Mouse (Mus musculus): ENCODE measurements at regions not wholly inside any gene's neighbourhood (a gene's known extent, or its start where the extent isn't known, plus 50 kb on each side); places are given as distances from the start of the nearest gene placed in this dataset.
"Not testable (repeated sequence)": the region's sequence is repeated elsewhere in the genome, so short reads cannot be mapped to it uniquely, and the experiment has no call there.

DNA sequence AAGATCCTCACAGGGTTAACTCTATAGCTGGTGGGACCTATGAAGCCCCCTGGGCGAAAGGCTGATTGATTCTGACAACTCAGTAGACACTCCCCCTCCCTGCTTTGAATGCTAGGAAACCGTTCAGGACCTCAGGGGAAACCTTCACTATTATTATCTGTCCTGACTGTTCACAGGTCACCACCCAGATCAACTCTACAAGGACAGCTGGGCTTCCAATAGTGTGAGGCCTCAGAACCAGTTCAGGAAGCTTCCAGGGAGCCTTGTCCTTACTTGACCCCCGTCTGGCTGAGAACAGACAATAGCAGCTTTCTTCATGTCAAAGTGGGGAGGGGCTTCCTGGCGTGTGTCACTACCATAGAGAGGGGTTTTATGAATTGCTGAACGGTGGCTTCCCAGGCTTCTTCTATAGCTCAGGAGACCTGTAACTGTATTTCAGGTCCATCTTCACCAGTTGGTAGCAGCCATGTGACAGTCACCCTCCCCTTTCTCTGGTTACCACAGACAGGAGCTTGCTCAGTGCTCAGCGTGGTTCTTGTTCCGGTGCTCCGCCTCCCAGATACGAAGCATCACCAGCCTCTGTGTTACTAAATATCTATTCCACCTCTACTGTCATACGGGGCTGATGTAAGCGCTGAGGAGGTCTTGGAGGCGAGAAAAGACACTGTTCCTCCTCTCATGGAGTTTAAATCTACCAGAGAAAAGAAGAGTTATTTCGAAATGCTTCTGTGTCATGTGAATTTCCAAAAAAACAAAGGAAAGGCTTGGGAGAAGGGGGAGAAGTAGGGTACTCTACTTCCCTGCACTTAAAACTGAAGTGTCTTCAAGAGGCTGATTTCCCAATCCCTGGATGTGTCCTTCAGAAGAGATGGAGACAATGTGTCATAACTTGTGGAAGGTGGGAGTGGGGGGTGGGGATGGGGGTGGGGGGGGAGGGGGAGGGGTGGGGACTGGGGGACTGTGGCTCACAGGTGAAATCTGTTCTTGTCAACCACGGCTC, 96.9 kb downstream of the Vcpkmt start:
- peak; percentile 74 for DNase-seq (ENCODE audit: low spot score)

DNA sequence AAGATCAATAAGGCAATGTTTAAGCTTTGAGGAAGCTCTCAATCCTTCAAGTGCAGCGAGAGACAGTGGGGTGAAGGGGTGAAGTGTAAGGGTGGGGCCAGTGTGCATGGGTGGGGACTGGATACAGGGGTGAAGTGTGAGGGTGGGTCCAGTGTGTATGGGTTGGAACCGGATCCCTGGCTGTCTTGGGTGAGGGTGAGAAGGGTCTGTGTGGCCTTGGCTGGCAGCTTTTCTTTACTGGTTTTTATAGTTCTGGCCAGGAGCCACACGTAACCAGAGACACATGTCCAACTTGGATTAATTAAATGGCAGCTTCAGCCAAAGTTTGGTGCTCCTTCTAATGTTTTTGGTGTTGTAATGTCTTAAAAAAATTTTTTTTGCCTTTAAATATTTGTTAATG, 101.4 kb downstream of the Vcpkmt start:
- no peak for DNase-seq (ENCODE audit: low spot score)

DNA sequence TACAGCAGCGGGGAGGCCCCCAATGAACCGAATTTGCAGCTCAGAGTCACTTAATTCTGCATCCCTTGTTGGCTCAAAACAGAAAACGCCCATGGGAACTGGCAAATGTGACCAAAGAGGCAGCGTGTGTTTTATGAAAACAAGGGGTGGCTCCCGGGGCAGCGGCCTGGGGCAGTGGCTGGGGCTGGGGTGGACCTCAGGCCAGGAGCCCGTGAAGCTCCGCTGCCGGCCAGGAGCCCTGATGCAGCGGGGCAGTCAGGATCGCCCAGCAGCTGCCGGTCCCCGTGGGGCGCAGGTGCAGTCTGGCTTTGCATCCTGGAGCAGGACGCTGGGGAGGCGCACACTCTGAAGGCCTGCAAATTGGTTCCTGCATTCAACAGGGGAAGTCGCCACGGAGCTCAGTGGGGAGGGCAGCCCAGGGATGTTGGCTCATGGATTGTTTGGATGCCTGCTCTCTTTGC, 104.4 kb upstream of the Gm9887 start:
- DNase-seq (ENCODE audit: low spot score), result no peak

DNA sequence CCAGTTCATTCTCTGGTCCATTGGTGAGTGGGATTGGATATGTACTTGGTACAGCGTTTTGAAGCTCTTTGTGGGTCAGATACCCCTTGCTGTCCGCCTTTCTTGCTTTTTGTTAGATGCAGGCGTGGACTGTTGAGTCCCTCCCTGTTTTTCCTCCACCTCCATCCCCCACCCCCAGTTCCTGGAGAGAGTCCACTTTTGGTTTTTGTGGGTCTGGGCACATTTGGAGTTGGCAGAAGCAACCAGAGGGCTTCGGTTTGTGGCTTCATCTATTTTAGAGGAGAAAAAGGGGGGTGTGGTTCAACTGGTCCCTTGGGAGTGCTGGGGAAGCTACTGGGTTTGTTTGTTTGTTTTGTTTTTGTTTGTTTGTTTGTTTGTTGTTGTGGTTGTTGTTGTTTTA, 103.9 kb upstream of the Gm9887 start:
- no peak for DNase-seq (ENCODE audit: low spot score)

DNA sequence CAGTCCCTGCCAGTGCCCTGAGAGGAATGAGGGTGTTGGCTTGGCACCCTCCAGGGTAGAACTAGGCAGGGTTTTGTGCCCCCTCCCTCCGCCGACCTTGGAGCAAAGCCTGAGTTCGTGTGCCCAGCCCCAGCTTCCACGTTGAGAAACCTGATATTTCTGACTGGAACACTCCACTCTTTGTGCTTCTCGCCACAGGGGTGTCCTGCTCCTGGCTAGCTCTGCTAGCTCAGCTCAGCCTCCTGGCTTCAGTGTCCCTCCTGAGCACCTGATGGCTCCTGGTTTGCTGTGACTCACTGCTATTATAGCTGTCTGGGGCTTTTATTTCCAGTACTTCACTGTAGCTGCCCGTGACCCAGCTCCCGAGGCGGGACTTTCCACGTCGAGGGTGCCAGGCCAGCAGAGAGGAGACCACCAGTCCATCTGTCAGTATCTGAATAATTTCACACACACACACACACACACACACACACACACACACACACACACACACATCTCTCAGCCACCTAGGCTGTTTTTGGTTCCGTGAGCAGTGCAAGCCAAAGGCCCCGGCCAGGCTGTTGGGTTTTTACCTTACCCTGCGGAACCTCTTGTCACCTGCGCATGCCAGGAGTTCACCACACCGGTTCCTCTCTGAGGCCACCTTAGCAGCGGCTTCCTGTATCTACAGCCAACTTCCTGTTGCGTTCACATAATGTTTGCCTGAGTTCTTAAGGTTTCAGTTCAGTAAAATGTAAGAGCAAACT, 102.8 kb upstream of the Gm9887 start:
- DNase-seq (ENCODE audit: low spot score), result peak; percentile 38

DNA sequence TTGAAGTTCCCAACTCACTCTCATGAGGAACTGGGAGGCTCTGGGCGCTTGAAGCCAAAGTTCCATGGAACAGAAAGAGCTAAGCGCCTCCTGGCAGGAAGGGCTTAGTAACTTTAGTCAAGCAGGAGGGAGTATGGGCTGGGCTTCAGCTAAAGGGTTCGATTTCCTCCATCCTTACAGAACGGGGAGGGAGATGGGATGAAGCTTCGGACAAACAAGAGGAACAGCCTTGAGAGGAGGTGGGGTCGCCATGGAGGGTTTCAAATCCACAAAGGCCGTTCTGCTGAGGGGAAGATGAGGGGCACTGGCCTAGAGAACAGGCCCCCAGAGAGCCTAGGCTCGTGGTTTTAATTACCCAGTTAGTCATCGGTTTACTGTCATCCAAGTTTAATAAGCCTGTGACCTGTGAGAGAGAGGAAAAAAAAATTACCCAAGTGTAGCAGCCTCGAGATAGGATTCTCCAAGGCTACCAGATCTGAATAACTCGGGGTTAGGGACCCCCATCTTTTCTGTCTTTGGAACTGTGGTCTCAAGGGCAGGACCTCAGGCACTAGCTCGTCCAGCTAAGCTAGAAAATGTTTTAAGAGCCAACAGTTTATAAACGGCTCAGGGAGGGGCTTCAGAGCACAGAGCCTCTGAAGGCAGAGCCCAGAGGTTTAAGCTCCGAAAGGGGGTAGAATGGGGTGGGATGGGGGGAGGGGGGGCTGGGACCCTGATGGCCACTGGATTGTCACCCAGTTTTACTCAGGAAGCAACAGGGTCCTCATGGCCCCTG, 102.1 kb upstream of the Gm9887 start:
- peak; percentile 44 for DNase-seq (ENCODE audit: low spot score)

DNA sequence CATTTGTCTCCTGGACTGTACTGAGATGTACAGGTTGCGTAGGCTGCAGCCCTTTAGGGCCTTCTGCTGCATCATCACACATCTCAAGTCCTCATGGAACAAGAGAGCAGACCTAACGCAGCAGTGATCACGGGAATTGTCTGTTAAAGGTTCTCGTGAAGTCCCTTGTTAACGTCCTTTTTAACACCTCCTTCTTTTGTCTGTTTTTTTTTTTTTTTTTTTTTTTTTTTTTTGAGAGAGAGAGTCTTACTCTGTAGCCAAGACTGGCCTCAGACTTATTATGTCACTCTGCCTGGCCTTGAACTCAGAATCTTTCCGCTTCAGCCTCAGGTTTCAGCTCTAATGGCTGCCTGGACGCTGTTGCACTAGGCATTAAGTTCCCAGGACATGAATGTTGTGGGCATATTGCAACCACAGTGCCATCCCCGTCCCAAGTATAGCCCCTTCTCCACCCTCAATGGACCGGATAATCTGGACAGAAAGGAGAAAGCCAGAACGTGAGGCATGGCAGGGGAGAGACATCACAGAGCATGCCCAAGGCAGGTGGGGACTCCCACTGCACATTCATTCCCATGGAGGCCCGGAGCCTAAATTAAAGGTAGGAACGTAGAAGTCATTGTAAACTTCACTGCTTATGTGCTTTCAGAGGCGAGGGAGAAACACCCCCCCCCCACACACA, 101.3 kb upstream of the Gm9887 start:
- no peak for DNase-seq (ENCODE audit: low spot score)

DNA sequence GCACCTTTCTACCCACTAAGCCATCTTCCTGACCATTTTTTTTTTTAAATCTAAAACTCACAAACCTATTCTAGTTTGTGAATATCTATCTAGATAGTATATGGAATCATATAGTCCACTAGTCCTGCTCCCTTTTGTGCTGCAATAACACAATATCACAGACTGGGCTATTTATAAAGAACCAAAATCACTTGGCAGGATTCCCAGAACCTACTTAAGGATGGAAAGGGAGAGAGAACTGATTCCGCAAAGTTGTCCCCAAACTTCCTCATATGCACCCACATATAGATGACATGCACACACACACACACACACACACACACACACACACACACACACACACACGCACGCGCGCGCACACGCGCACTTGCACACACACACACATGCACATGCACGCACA, 100.7 kb upstream of the Gm9887 start:
- DNase-seq (ENCODE audit: low spot score), result no peak

DNA sequence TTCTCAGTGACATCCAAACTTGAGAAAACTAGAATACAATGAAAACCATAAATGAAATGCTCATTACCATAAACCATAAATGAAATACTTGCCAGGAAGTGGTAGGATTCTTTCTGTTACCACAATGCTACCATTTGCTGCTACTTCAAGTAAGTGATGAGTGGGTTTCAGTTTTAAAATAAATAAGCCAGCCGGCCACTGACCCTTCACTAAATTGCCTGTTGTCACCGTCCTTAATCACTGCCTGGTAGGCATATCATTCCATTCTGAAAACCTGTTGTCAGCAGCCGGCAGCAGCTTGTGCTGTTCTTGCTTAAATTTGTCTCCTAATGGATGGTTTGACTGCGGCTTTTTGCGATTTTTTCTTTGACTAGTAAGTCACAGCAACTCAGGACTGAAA, 99.6 kb upstream of the Gm9887 start:
- no peak for DNase-seq (ENCODE audit: low spot score)

DNA sequence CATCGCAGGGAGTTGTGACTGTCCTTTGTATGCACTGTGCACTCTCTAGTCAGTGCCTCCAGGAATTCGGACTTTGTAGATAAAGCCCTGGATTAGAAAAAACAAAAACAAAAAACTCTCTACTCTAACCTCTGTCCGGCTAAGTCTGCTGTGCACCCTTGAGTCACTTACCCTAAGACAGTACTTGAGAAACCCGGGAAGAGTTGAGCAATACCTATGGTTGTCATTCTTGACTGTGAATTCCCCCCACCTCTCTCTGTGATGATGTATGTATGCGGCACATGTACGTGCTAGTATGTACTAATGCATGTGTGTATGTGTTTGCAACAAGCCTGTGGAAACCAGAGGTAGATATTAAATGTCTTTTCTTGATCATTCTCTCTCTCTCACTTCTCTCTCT, 96.7 kb upstream of the Gm9887 start:
- no peak for DNase-seq (ENCODE audit: low spot score)

DNA sequence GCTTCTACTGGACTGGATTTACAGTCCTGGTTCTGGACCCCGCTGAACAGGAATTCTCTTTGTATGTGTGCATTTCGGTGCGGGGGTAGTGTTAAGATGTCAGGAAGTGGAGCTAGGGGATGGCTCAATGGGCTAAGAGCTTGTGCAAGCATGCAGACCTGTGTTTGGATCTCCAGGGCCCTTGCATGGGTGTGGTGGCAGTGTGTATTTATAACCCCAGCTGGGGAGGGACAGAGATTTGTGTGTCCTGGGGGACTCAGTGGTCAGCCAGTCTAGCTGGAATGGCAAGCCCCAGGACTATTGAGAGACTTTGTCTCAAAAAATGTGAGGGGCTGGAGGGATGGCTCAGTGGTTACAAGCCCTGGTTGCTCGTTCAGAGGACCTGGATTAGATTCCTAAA, 95.1 kb upstream of the Gm9887 start:
- no peak for DNase-seq (ENCODE audit: low spot score)

DNA sequence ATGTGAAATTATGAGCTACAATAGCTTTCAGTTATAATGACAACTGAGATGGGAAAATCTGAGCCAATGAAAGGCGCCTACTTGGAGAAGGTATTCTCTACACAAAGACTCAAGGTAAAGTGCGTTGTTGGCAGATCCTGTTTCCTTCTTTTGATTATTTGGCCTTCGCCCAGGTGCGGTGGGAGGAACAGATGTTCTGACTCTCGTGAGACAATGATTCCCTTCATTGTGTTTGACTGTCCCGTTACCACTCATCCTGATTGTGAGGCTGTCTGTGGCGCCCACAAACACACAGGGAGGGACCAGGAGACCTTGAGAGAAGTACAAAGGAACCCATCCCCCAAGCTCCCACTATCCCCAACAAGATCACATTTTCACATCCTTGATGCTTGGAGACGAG, 92.6 kb upstream of the Gm9887 start:
- DNase-seq (ENCODE audit: low spot score), result no peak

DNA sequence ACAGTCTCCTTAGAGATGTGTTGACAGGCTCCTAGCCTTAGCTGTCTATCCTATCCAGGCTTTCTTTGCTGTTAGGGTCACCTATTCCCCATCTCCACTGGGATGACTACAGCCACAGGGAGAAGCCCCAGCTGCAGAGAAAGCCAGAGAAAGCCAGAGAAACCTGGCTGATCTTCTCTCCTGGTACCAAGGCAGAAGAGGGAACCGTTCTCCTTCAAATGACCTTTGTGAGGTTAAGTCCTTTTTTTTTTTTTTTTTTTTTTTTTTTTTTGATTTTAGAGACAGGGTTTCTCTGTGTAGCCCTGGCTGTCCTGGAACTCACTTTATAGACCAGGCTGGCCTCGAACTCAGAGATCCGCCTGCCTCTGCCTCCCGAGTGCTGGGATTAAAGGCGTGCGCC, 91.1 kb upstream of the Gm9887 start:
- not testable (repeated sequence) for DNase-seq (ENCODE audit: low spot score)

DNA sequence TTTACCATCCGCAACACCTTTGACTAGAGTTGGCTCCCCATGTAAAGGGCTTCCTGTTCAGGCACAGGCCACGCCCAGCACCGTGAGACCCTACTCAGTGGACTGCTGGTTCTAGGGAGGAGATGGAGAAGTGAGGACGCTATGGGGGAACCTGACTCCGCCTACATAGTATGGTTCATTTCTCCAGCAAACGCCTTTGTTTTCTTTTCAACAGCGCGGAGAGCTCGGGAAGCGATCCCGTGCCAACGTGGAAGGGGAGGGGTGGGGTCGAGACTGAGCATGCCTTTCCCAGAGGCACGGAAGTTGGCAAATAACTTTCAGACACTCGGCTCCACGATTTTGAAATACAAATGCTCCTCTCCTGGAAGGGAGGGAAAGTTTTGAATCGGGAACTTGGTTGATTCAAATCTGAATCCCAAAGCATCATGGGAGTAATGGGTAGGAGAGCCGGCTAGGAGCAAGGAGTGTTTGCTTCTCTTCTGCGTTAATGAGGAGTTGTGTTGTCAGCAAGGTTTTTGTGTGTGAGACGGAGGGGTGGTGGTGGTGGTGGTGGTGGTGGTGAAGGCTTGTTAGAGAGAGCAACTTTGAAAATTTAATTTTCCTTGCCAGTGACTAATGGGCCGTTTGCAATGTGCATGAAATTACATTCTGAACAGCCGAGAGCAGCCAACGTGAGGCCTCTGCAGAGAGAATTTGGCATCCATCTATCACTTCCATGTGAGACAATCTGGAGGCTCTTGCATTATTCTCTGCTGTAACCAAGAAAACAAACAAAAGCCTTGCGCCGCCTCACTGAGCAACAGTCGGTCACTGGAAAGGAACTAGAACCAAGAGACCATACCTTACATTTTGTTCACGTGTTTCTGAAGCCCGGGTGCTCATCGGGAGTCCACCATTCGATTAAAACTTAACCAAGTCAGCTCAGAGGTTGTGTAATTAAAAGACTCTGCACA, 89.9 kb upstream of the Gm9887 start:
- peak; percentile 78 for DNase-seq (ENCODE audit: low spot score)

DNA sequence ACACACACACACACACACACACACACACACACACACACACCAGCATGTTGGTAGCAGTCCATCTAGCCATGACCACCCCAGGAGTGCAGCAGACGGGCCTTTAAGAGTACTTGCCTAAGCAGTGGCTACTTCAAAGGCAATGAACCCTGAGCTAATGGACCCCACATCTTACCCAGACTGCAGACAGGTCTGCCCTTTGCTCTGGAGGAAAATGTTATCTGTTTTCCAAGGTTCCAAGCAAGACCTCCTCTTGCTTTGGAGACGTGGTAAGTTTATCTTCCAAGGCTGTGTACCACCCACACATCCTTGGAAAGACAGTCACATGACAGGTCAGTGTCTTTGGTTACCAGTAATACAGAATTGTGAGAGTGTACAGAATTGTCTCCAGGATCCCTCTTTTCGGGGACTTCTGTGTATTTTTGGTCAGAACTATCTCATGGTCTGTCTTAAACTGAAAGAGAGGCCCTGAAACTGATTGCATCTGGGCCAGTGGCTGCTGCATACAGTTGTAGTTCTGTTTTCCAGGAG, 88.4 kb upstream of the Gm9887 start:
- no peak for DNase-seq (ENCODE audit: low spot score)

DNA sequence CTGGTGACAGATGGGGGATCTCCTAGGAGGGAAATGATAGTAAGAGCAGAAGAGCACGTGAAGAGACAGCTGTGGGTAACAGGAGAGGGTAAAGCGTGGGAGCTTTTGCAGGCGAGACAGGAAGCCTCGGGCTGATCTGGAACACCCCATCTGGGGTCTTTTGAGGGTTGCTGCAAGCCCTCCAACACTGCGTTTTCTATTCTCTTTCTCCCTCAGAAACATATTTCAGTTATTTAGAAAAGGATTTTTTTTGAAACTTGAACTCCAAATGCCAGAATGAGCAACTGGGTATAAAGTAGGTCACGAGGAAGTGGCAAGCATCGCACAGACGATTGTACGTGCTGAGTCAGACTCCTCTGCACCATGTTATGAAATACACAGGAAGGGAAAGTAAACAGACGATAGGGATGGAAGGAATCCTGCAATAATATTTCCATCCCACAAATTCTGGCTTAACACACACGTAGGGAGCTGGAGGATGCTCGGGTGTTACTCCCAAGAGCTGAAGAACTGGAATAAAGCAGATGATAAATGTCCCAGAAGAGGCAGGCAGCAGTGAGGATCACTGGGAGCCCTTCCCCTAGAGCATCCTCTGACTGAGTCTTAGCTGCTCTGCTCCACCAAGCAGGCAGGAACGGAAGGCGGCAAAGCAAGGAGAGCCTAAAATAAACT, 86.0 kb upstream of the Gm9887 start:
- DNase-seq (ENCODE audit: low spot score), result no peak

DNA sequence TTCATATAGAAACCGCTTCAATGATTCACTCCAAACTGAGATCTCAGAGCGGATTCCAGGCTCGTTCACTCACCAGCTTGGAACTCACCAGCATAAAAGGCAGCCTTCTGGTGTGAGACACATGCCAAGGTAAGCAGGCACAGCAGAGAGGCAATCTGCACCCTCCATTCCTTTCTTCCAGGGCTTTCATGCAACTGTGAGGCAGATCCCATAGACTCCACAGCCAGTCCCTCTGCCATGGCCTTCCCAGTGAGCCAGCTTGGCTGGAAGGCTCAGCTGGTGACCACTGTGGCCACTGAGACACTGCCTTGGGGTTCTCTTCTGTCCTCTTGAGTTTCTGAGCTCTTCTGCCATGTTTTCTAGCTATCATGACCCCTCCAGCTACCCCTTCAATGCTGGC, 84.5 kb upstream of the Gm9887 start:
- DNase-seq (ENCODE audit: low spot score), result no peak

DNA sequence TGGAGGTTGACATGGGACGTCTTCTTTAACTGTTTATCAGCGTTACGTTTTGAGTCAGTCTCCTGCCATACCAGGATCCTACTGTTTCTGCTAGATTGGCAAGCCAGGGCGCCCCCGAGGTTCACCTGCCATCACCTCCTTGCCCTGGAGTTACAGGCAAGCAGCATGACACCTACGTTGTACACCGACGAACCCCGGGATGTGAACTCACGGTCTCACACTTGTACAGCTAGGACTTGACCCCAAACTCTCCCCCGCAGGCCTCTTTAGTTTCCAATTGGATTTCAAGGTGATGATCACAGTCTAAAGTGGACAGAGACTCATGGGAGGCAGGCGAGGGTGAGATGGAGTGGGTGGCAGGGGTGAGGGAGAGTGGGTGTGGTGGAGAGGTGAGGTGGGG, 83.9 kb upstream of the Gm9887 start:
- no peak for DNase-seq (ENCODE audit: low spot score)

DNA sequence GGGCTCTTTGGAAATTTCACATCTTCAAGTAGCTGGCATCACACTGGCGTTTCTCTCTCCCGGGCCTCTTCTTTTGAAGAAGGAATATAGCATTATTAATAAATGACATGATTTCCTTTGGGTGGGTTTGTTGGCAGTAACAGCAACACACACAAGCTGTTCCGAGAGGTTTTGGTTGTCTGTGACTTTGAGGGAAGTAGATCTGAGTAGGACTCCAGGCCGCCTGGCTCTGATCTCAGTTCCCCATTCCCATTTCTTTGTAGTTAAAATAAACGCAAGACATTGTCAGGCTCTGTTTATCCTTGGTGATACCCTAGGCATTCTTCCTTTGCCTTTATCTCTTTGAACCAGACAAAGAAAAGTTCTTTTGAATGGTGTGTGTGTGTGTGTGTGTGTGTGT, 83.3 kb upstream of the Gm9887 start:
- no peak for DNase-seq (ENCODE audit: low spot score)

DNA sequence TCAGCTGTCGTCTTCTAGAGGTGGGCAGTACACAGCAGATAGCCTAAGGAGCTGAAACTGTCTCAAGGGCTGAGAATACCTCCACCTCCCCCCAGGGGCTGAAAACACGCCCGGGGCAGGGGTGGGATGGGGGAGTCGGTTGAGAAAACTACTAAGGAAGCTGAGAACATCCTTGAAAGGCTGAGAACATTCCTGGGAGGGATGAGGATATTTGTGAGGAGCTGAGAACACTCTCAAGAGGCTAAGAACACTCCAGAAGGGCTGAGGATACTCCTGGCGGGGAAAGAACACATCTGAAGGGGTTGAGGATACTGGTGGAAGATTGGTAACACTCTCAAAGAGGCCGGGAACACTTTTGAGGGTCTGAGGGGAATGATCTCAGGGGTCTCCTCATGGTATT, 81.3 kb upstream of the Gm9887 start:
- DNase-seq (ENCODE audit: low spot score), result no peak

Measured in embryo, embryonic 10.5 days (tissue).